ENCODE assay signal across 8 mouse cellular contexts in the genomic region with DNA sequence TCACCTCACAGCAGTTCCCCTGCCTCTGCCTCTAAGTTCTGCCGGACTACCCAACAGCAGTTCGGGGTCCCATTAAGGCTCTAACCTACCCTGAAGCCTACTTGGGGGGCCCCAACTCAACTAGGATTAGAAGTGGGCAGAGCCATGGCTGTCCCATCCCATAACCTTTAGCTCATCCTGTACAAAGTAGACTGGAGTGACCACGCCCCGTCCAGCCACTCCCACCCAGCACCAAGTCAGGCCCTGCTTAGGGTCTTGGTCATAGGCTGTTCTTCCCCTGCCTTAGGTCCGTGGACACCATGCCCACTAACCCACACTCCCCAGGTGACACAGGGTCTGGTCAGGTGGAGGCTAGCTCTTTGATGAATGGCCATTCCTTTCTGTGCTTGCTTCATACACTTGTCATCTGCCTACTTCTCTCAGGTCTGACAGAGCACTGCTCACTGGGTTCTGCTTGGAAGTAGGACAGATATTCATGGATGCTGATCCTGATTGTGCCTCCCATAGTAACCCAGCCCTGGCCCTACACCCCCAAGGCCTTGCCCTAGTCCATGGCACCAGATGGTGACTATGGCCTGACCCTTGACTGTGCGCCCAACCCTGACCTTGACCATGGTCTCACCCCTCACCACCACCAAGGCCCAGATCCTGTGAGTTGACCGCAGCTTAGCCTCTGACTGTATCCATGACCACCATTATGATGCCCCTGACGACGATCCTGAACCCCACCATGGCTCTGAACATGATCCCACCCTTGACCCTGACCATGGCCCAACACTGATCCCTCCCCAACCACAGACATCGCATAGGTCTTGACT. TPM values are rescaled to one million over a fixed set of nuclear protein-coding genes. Genes with fewer than 3 reads are reported as not detected.
DNase-seq lines count a peak whose midpoint lies in the region; ATAC-seq and TF ChIP-seq lines count a peak whose summit lies in the region.

No protein-coding gene starts in this region.

- H3K27ac ChIP-seq in layer of hippocampus, adult 2 months, result peak overlapping the region; percentile 36; the same call in 1 of the 2 replicates
- H3K27ac ChIP-seq in intestine, embryonic 16.5 days (ENCODE audit: low read length), result no peak overlapping the region

- ATAC-seq in intestine, embryonic 16.5 days, result no peak

- intact Hi-C loops in heart, postnatal 25 days (cut with DNase I), result no loop called here

- H3K36me3 ChIP-seq in E14TG2a.4 (ENCODE audit: insufficient read depth, low read length), result no peaks in the 10 kb centered on the region
- H3K36me3 ChIP-seq in intestine, embryonic 16.5 days (ENCODE audit: control insufficient read depth, insufficient read depth, low read length), result no peaks in the 10 kb centered on the region

- no peak overlapping the region for H3K9ac ChIP-seq in intestine, embryonic 16.5 days (ENCODE audit: low read depth, low read length)

- peaks cover 46% of the 10 kb centered on the region for H3K27me3 ChIP-seq in E14TG2a.4 (ENCODE audit: insufficient read depth, low read length)
- no peaks in the 10 kb centered on the region for H3K27me3 ChIP-seq in intestine, embryonic 16.5 days (replicated peaks; ENCODE audit: control insufficient read depth, insufficient read depth, low read length)

- peaks cover 83% of the 10 kb centered on the region for H3K4me1 ChIP-seq in E14TG2a.4 (replicated peaks; ENCODE audit: low read depth, low read length)
- H3K4me1 ChIP-seq in intestine, embryonic 16.5 days (ENCODE audit: control insufficient read depth, insufficient read depth, low read length), result peaks cover 53% of the 10 kb centered on the region

- H3K9me3 ChIP-seq in E14TG2a.4 (ENCODE audit: low read length), result no peaks in the 10 kb centered on the region
- no peaks in the 10 kb centered on the region for H3K9me3 ChIP-seq in intestine, embryonic 16.5 days (ENCODE audit: control insufficient read depth, low read length)

- H3K4me2 ChIP-seq in intestine, embryonic 16.5 days (ENCODE audit: low read depth, low read length), result no peak overlapping the region

- 85% methylated on average over 10 of the region's 10 CpGs for WGBS in intestine, embryonic 16.5 days

- TF ChIP-seq CTCF in layer of hippocampus, adult 2 months (conservative IDR thresholded peaks at IDR 0.05), result no peak
- TF ChIP-seq CTCF in E14TG2a.4 (conservative IDR thresholded peaks at IDR 0.05; ENCODE audit: low read length), result no peak

- H3K4me3 ChIP-seq in layer of hippocampus, adult 2 months, result no peak overlapping the region
- peak overlapping the region; percentile 63 for H3K4me3 ChIP-seq in E14TG2a.4 (replicated peaks; ENCODE audit: low read length)
- no peak overlapping the region for H3K4me3 ChIP-seq in intestine, embryonic 16.5 days (ENCODE audit: low read length)

- no peak for DNase-seq in layer of hippocampus, adult 2 months (ENCODE audit: low spot score in 2 of 2)
- DNase-seq in layer of hippocampus, adult 9-10 months (ENCODE audit: low spot score), result no peak
- DNase-seq in adrenal gland, postnatal 25 days, result peak; percentile 27
- DNase-seq in heart, postnatal 25 days (ENCODE audit: low spot score), result peak; percentile 1
- DNase-seq in embryo, embryonic 10 days (ENCODE audit: low spot score), result no peak
- no peak for DNase-seq in left cerebral cortex, adult 8-10 months (ENCODE audit: low spot score in 2 of 2)

RNA-seq across cellular contexts. Expression of gene Smim24, which starts 26.5 kb away (rescaled TPM):
- total RNA-seq in layer of hippocampus, adult 2 months (2021), result 1 to 10 TPM; 1.9 to 2.1 TPM
- total RNA-seq in adrenal gland, postnatal 25 days (2021), result 1.4 TPM in 1 of 2 replicates, not detected in the other
- 1 to 10 TPM; 2.0 TPM for total RNA-seq in heart, postnatal 25 days (2021)
- 426 and 504 TPM in 2 replicates for polyA plus RNA-seq in intestine, embryonic 16.5 days (2015; fragmentation: Nextera tagmentation; extraction: Ambion mirVana)
- 1 to 10 TPM in 2 of 4 experiments, under 1 TPM in 2; 0.50 to 1.6 (median 0.84) TPM for total RNA-seq in left cerebral cortex, adult 8-10 months (2022)

RNA-seq across cellular contexts. Expression of gene Gm48552, which starts 30.5 kb away (rescaled TPM):
- 1 to 10 TPM; 5.5 to 8.1 TPM for total RNA-seq in layer of hippocampus, adult 2 months (2021)
- 1.5 TPM in 1 of 2 replicates, not detected in the other for total RNA-seq in adrenal gland, postnatal 25 days (2021)
- under 1 TPM in 1 of 2 experiments, not detected in 1; 0.70 TPM for total RNA-seq in heart, postnatal 25 days (2021)
- polyA plus RNA-seq in intestine, embryonic 16.5 days (2015; fragmentation: Nextera tagmentation; extraction: Ambion mirVana), result 0.55 and 1.8 TPM in 2 replicates
- total RNA-seq in left cerebral cortex, adult 8-10 months (2022), result 1 to 10 TPM; 2.5 to 3.3 (median 2.6) TPM

RNA-seq across cellular contexts. Expression of gene Gm48551, which starts 35.1 kb away (rescaled TPM):
- total RNA-seq in layer of hippocampus, adult 2 months (2021), result 1 to 10 TPM; 4.4 to 6.1 TPM
- 1.7 TPM in 2 replicates for total RNA-seq in adrenal gland, postnatal 25 days (2021)
- under 1 TPM; 0.61 to 0.78 TPM for total RNA-seq in heart, postnatal 25 days (2021)
- polyA plus RNA-seq in intestine, embryonic 16.5 days (2015; fragmentation: Nextera tagmentation; extraction: Ambion mirVana), result 2.9 and 3.7 TPM in 2 replicates
- total RNA-seq in left cerebral cortex, adult 8-10 months (2022), result 1 to 10 TPM; 2.0 to 5.2 (median 4.0) TPM

RNA-seq across cellular contexts. Expression of gene Dohh, which starts 35.1 kb away (rescaled TPM):
- total RNA-seq in layer of hippocampus, adult 2 months (2021), result 10 to 100 TPM; 75.9 to 79.7 TPM
- total RNA-seq in adrenal gland, postnatal 25 days (2021), result 48.4 and 52.7 TPM in 2 replicates
- 10 to 100 TPM; 52.0 to 56.2 TPM for total RNA-seq in heart, postnatal 25 days (2021)
- polyA plus RNA-seq in intestine, embryonic 16.5 days (2015; fragmentation: Nextera tagmentation; extraction: Ambion mirVana), result 102 and 109 TPM in 2 replicates
- total RNA-seq in left cerebral cortex, adult 8-10 months (2022), result 10 to 100 TPM; 81.4 to 89.7 (median 85.5) TPM

RNA-seq across cellular contexts. Expression of gene Nfic, which starts 36.1 kb away (rescaled TPM):
- 10 to 100 TPM; 60.0 to 60.1 TPM for total RNA-seq in layer of hippocampus, adult 2 months (2021)
- 100 and 129 TPM in 2 replicates for total RNA-seq in adrenal gland, postnatal 25 days (2021)
- 100 to 1,000 TPM; 110 to 130 TPM for total RNA-seq in heart, postnatal 25 days (2021)
- polyA plus RNA-seq in intestine, embryonic 16.5 days (2015; fragmentation: Nextera tagmentation; extraction: Ambion mirVana), result 49.8 and 55.8 TPM in 2 replicates
- 10 to 100 TPM; 83.3 to 98.1 (median 85.4) TPM for total RNA-seq in left cerebral cortex, adult 8-10 months (2022)

Comparison
In these comparisons a context has a peak if more than half of its experiments do, and no peak if none do; other contexts are left out.
1. DNase-seq: peak in adrenal gland, postnatal 25 days (single experiment) and heart, postnatal 25 days (single experiment); none in layer of hippocampus, adult 2 months (0 of 2), layer of hippocampus, adult 9-10 months (single experiment), embryo, embryonic 10 days (single experiment) and left cerebral cortex, adult 8-10 months (0 of 2).